Mouse (Mus musculus): ENCODE results near the gene Akr1c18. TPM values are rescaled to one million over a fixed set of nuclear protein-coding genes. Genes with fewer than 3 reads are reported as not detected.
"Not testable (repeated sequence)": the region's sequence is repeated elsewhere in the genome, so short reads cannot be mapped to it uniquely, and the experiment has no call there.

Akr1c18 gene
- polyA plus RNA-seq (2015; fragmentation: Nextera tagmentation; extraction: Ambion mirVana), result 0.92 and 1.1 TPM in 2 replicates

DNA sequence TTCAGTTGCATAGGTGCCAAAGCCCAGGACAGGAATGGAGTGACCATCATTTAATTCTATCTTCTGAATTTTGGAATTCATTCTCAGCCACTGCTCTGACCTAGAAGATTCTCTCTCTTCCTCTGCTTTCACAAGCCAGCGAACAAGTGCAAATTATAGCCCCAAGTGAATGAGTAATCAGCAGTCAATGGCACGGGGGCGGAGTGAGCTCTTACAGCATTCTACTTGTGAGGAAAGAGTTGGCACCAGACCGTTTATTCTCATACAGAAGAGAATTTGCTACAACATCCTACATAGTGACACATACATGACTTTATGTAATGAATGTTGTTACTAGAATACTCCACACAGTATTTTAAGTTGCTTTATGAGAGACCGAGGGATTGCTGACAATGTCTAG is at the start of gene Akr1c18:
Akr1c18 (minus strand) TSS at position 137 of the 400 bp plus-strand sequence.
- Histone ChIP-seq H3K4me2 (ENCODE audit: low read depth, low read length) (no peak within 1 kb of the TSS), H3K4me3 (ENCODE audit: low read depth, low read length) (no peak within 1 kb of the TSS)

DNA sequence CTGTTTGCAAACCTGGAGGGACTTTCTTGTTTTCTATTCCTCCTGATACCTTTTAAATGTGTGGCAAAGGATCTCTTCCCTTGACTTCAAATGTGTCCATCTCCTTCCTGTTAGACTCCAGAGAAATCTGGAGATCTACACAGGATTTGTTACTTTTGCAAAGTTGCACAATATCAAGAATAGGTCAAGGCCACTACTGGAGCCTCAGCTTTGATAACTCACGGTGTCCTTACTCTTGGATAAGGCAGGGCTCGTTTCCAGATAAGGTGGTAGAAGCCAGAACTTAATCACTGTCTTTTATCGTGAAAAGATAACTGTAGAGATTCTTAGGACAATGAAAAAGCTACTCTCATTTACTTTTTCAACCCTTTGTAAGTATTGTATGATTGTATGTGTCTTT is 42.1 kb upstream of the Akr1c18 start:
- no peak for ATAC-seq (ENCODE audit: low read depth)
- WGBS (ENCODE audit: insufficient replicate concordance), result 32% methylated on average over 3 of the region's 3 CpGs

More for the DNA sequence above, at the start of gene Akr1c18:
- H3K27me3 ChIP-seq (ENCODE audit: control insufficient read depth, insufficient read depth, low read depth, low read length), result no peaks in the 10 kb centered on the region
- no peak within 1 kb of the TSS for H3K9ac ChIP-seq (ENCODE audit: low read depth, low read length)
- no peak within 1 kb of the TSS for H3K27ac ChIP-seq (ENCODE audit: low read length)
- ATAC-seq (ENCODE audit: low read depth), result no peak
- no peaks in the 10 kb centered on the region for H3K4me1 ChIP-seq (ENCODE audit: control insufficient read depth, low read depth, low read length)
- 53% methylated on average over 5 of the region's 5 CpGs for WGBS (ENCODE audit: insufficient replicate concordance)
- H3K9me3 ChIP-seq (replicated peaks; ENCODE audit: control insufficient read depth, low read length), result no peaks in the 10 kb centered on the region
- no peaks in the 10 kb centered on the region for H3K36me3 ChIP-seq (ENCODE audit: control insufficient read depth, insufficient read depth)

DNA sequence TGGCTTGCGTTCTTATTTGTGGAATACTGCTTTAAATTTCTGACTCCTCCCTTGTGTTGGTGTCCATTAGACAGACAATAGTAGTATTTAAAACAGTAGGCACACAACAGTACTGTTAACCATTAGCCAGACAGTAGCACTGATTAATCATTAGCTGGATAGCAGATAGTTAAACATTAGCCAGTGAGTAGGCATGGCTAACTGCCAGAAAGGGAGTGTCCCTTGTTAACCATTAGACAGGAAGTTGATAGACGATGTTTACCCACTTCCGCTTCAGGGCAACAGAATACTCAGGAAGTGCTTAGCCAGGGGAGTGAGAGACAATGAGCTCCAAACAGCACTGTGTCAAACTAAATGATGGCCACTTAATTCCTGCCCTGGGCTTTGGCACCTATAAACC is 40.5 kb upstream of the Akr1c18 start, which contains the start of gene Akr1c13:
Akr1c13 (plus strand) TSS at position 247 of the 400 bp plus-strand sequence.
- Histone ChIP-seq H3K27ac (ENCODE audit: low read length) (peak within 1 kb of the TSS; percentile 15; the same call in 1 of the 2 replicates), H3K27me3 (ENCODE audit: control insufficient read depth, insufficient read depth, low read depth, low read length) (no peaks in the 10 kb centered on the region), H3K36me3 (ENCODE audit: control insufficient read depth, insufficient read depth) (no peaks in the 10 kb centered on the region), H3K9me3 (replicated peaks; ENCODE audit: control insufficient read depth, low read length) (no peaks in the 10 kb centered on the region), H3K4me1 (ENCODE audit: control insufficient read depth, low read depth, low read length) (no peaks in the 10 kb centered on the region), H3K4me3 (ENCODE audit: low read depth, low read length) (peak within 1 kb of the TSS; percentile 42), H3K9ac (ENCODE audit: low read depth, low read length) (no peak within 1 kb of the TSS), H3K4me2 (ENCODE audit: low read depth, low read length) (peak within 1 kb of the TSS; percentile 44)
- WGBS (ENCODE audit: insufficient replicate concordance), result 24% methylated on average over 3 of the region's 3 CpGs
- ATAC-seq (ENCODE audit: low read depth), result peak; percentile 86

More for the DNA sequence above, 42.1 kb upstream of the Akr1c18 start:
- no peak overlapping the region for H3K9ac ChIP-seq (ENCODE audit: low read depth, low read length)
- peak overlapping the region; percentile 13 for H3K4me2 ChIP-seq (ENCODE audit: low read depth, low read length)
- H3K27ac ChIP-seq (ENCODE audit: low read length), result no peak overlapping the region
- H3K4me1 ChIP-seq (ENCODE audit: control insufficient read depth, low read depth, low read length), result no peaks in the 10 kb centered on the region
- no peaks in the 10 kb centered on the region for H3K36me3 ChIP-seq (ENCODE audit: control insufficient read depth, insufficient read depth)
- H3K4me3 ChIP-seq (ENCODE audit: low read depth, low read length), result no peak overlapping the region
- H3K9me3 ChIP-seq (replicated peaks; ENCODE audit: control insufficient read depth, low read length), result no peaks in the 10 kb centered on the region
- H3K27me3 ChIP-seq (ENCODE audit: control insufficient read depth, insufficient read depth, low read depth, low read length), result no peaks in the 10 kb centered on the region

DNA sequence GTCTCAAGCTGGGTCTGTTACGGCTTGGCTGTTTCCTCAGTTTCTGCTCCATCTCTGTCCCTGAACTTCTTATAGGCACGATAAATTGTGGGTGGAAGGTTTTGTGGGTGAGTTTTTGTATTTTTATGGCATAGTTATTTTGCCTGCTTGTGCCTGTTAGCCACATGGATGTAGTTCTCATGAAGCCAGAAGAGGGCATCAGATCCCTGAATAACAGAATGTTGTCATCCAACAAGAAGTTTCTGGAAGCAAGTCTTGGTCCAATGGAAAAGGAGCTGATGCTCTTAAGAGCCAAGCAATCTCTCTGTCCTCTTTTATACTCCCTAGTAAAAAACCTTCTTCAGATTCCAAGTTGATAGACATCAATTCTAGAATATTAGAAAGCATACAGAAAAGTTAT is 37.7 kb upstream of the Akr1c18 start:
- Histone ChIP-seq H3K9ac (ENCODE audit: low read depth, low read length) (no peak overlapping the region), H3K4me3 (ENCODE audit: low read depth, low read length) (no peak overlapping the region), H3K27ac (ENCODE audit: low read length) (no peak overlapping the region), H3K4me2 (ENCODE audit: low read depth, low read length) (no peak overlapping the region), H3K9me3 (replicated peaks; ENCODE audit: control insufficient read depth, low read length) (no peaks in the 10 kb centered on the region), H3K27me3 (ENCODE audit: control insufficient read depth, insufficient read depth, low read depth, low read length) (no peaks in the 10 kb centered on the region), H3K36me3 (ENCODE audit: control insufficient read depth, insufficient read depth) (no peaks in the 10 kb centered on the region), H3K4me1 (ENCODE audit: control insufficient read depth, low read depth, low read length) (no peaks in the 10 kb centered on the region)
- WGBS (ENCODE audit: insufficient replicate concordance), result 59% methylated on average over 2 of the region's 2 CpGs
- ATAC-seq (ENCODE audit: low read depth), result no peak

DNA sequence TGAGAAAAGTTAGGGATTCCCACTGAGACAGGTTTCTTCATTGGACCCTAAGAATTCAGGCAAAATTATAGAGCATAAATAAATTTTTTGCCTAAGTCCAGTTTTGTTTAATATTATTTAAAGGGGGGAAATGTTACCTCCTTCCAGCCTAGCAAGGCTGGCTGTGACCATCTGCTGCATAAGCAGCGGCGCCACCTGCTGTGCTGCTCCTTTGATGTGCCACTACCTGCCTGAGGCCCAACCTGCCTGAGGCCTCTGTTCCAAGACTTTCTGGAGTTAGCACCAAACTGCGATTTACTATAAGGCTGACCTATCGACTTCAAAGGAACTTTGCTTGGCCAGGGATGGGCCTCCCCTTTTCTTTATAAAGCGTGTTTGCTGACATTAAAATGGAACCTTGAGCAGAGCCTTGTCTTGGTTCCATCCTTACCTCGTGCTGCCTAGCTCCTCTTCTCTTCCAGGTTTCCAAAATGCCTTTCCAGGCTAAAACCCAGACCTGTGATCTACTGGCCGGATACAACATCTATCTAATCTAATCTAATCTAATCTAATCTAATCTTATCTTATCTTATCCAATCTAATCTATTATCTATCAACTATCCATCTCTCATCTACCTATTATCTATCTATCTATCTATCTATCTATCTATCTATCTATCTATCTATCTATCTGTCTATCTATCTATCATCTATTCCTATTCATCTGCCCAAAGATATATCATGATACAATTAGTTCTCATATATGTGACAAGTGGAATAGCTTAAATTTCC is 36.4 kb upstream of the Akr1c18 start:
- H3K36me3 ChIP-seq (ENCODE audit: control insufficient read depth, insufficient read depth); H3K4me1 ChIP-seq (ENCODE audit: control insufficient read depth, low read depth, low read length); H3K4me3 ChIP-seq (ENCODE audit: low read depth, low read length); H3K27me3 ChIP-seq (ENCODE audit: control insufficient read depth, insufficient read depth, low read depth, low read length); H3K9me3 ChIP-seq (replicated peaks; ENCODE audit: control insufficient read depth, low read length); H3K4me2 ChIP-seq (ENCODE audit: low read depth, low read length); H3K27ac ChIP-seq (ENCODE audit: low read length); ATAC-seq (ENCODE audit: low read depth); H3K9ac ChIP-seq (ENCODE audit: low read depth, low read length): not testable (repeated sequence)
- WGBS (ENCODE audit: insufficient replicate concordance), result 63% methylated on average over 7 of the region's 7 CpGs

DNA sequence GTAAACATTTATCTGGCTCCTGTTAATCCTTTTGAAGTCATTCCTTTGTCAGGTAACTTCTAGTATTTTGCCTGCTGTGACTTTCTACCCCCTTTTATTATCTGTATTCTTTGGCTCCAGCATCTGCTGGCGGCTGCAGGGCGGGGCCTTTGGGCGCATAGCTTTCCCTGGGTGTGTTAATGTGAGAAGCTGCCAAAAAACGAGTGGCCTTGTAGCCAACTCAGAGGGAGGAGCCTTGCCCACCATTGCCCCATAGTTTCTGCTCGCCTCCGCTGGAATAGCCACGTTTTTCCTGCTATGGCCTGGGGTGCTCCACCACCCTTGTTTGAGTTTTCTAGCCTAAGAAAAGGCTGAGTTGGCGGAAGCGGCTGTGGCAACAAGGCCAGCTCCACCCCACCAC is 32.7 kb upstream of the Akr1c18 start:
- Histone ChIP-seq H3K27me3 (ENCODE audit: control insufficient read depth, insufficient read depth, low read depth, low read length) (no peaks in the 10 kb centered on the region), H3K4me3 (ENCODE audit: low read depth, low read length) (no peak overlapping the region), H3K4me1 (ENCODE audit: control insufficient read depth, low read depth, low read length) (no peaks in the 10 kb centered on the region), H3K9me3 (replicated peaks; ENCODE audit: control insufficient read depth, low read length) (no peaks in the 10 kb centered on the region), H3K36me3 (ENCODE audit: control insufficient read depth, insufficient read depth) (no peaks in the 10 kb centered on the region), H3K27ac (ENCODE audit: low read length) (no peak overlapping the region), H3K4me2 (ENCODE audit: low read depth, low read length) (no peak overlapping the region), H3K9ac (ENCODE audit: low read depth, low read length) (no peak overlapping the region)
- no peak for ATAC-seq (ENCODE audit: low read depth)
- 72% methylated on average over 9 of the region's 9 CpGs for whole genome bisulfite sequencing (ENCODE audit: insufficient replicate concordance)

DNA sequence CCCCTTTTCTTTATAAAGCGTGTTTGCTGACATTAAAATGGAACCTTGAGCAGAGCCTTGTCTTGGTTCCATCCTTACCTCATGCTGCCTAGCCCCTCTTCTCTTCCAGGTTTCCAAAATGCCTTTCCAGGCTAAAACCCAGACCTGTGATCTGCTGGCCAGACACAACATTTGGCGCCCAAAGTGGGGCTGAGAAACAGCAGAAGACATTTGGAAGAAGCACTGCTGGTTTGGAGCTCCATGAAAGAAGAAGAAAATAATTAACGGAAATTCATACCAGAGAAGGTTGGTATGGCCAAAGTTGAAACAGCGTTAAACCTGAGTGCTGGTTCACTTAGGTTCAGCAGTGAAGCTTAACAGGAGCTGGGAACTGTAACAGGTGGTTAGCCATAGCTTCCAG is 30.9 kb upstream of the Akr1c18 start:
- ATAC-seq (ENCODE audit: low read depth); H3K4me1 ChIP-seq (ENCODE audit: control insufficient read depth, low read depth, low read length); H3K27me3 ChIP-seq (ENCODE audit: control insufficient read depth, insufficient read depth, low read depth, low read length); H3K9me3 ChIP-seq (replicated peaks; ENCODE audit: control insufficient read depth, low read length); H3K4me3 ChIP-seq (ENCODE audit: low read depth, low read length); H3K9ac ChIP-seq (ENCODE audit: low read depth, low read length); H3K4me2 ChIP-seq (ENCODE audit: low read depth, low read length); H3K27ac ChIP-seq (ENCODE audit: low read length); H3K36me3 ChIP-seq (ENCODE audit: control insufficient read depth, insufficient read depth): not testable (repeated sequence)
- WGBS (ENCODE audit: insufficient replicate concordance), result 64% methylated on average over 4 of the region's 4 CpGs

DNA sequence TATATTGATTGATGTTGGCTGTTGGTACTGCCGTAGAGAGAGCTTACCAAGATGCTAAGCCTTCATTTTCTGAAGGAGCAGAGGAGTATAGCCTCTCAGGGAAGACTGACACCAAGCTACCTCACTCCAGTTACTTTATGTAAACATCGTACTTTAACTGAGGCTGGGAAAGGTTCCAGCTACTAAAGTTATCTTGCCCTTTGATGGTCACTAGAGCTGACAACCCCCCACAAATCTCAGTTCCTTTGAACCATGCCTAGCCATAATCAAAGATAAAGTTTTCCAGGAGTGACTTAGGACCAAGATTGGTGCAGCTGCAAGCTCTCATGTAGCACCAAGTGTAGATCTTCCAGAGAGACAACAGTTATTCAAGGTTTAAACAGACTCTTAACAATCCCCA is 22.5 kb upstream of the Akr1c18 start:
- Histone ChIP-seq H3K9me3 (replicated peaks; ENCODE audit: control insufficient read depth, low read length) (no peaks in the 10 kb centered on the region), H3K9ac (ENCODE audit: low read depth, low read length) (no peak overlapping the region), H3K4me1 (ENCODE audit: control insufficient read depth, low read depth, low read length) (no peaks in the 10 kb centered on the region), H3K4me3 (ENCODE audit: low read depth, low read length) (no peak overlapping the region), H3K4me2 (ENCODE audit: low read depth, low read length) (no peak overlapping the region), H3K36me3 (ENCODE audit: control insufficient read depth, insufficient read depth) (no peaks in the 10 kb centered on the region), H3K27ac (ENCODE audit: low read length) (no peak overlapping the region), H3K27me3 (ENCODE audit: control insufficient read depth, insufficient read depth, low read depth, low read length) (no peaks in the 10 kb centered on the region)
- WGBS (ENCODE audit: insufficient replicate concordance), result 49% methylated on average over 2 of the region's 2 CpGs
- ATAC-seq (ENCODE audit: low read depth), result no peak

DNA sequence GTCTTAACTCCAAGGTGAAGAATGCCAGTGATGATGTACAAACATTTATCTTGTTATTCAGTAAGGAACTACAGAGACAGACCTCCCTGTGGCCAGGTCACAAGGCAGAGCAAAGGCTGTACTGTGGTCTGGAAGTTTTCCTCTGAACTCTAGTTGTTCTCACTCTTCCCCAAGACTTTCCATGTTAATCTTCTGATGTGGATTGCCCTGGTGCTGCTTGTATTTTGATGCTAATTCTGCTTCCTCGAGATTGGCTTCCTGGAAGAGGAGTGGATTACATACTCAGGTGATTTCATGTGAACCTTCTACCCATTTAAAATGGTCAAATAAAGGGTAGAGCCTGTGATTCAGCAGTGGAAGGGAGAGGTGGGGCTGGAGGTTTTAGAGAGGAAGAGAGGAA is 17.6 kb upstream of the Akr1c18 start:
- Histone ChIP-seq H3K4me3 (ENCODE audit: low read depth, low read length) (no peak overlapping the region), H3K27me3 (ENCODE audit: control insufficient read depth, insufficient read depth, low read depth, low read length) (no peaks in the 10 kb centered on the region), H3K27ac (ENCODE audit: low read length) (no peak overlapping the region), H3K9me3 (replicated peaks; ENCODE audit: control insufficient read depth, low read length) (no peaks in the 10 kb centered on the region), H3K36me3 (ENCODE audit: control insufficient read depth, insufficient read depth) (no peaks in the 10 kb centered on the region), H3K4me2 (ENCODE audit: low read depth, low read length) (no peak overlapping the region), H3K4me1 (ENCODE audit: control insufficient read depth, low read depth, low read length) (no peaks in the 10 kb centered on the region), H3K9ac (ENCODE audit: low read depth, low read length) (no peak overlapping the region)
- ATAC-seq (ENCODE audit: low read depth), result no peak
- WGBS (ENCODE audit: insufficient replicate concordance), result 22% methylated on average over 1 of the region's 1 CpGs
